Mouse (Mus musculus): Measurements from ENCODE around the gene Fam118a.
"Not testable (repeated sequence)": the region's sequence is repeated elsewhere in the genome, so short reads cannot be mapped to it uniquely, and the experiment has no call there.

Gene Fam118a

GRCm38 (mm10) chr15:85012662-85013054 lies 16.1 kb upstream of the Fam118a start:
- DNase-seq (ENCODE audit: low spot score) = peak; percentile 79

- no peak for DNase-seq (ENCODE audit: low spot score)
Measured at GRCm38 (mm10) chr15:85015771-85016170, 13.0 kb upstream of the Fam118a start.

DNA sequence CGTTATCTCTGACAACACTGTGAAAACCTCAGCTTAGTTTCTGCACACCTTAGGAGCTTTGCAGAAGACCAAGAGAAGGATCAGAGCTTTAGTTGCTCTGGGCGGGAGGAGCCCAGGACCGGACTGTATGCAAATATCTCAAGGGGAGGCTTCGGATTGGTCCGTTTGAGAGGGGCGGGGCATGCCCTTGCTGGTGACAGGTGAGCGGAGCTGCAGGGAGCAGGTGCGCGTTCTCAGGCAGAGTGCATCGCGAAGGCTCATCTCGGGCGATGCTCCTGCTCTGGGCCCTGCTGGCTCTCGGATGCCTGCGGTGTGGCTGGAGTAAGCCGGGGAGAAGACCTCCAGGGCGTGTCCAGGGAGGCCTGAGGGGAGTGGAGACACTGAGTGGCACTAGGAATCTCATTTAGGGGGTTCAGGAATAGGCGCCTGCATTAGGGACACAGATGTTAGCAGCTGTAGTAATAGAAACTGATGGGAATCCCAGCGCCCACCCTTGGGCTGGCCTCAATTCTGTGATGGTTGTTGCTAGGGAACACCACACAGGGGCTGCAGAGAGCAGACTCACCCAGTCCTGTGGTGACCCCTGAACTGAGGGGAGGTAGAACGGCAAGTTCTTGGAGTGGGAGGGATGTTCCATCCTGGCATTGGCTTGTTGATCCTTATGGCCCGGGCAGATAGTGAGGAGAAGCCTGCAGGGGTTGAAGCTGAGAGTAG lies 11.6 kb upstream of the Fam118a start, which contains the start of gene Upk3a:
Gene Upk3a, plus strand, starts transcription at position 191 of the 714 bp plus-strand sequence.
- peak; percentile 83 for DNase-seq (ENCODE audit: low spot score)

GRCm38 (mm10) chr15:85022211-85022610 lies 6.5 kb upstream of the Fam118a start:
- no peak for DNase-seq (ENCODE audit: low spot score)

DNA sequence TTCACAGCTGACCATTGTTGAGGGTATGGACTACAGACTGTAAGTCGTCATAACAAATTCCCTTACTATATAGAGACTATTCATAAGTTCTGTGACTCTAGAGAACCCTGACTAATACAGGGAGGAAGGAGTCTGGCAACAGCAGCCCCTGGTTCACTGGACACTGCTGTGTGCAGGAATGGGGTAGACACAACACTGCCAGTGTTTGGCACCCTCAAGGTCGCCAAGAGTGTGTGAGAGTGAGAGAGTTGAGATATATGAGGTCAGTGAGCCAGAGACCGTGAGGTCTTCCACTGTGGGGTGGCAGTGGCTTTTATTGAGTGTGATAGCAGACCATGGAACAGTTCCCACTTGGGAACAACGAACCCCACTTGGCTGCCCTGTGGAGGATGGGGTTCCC lies 2.6 kb upstream of the Fam118a start:
- DNase-seq (ENCODE audit: low spot score) = no peak

DNA sequence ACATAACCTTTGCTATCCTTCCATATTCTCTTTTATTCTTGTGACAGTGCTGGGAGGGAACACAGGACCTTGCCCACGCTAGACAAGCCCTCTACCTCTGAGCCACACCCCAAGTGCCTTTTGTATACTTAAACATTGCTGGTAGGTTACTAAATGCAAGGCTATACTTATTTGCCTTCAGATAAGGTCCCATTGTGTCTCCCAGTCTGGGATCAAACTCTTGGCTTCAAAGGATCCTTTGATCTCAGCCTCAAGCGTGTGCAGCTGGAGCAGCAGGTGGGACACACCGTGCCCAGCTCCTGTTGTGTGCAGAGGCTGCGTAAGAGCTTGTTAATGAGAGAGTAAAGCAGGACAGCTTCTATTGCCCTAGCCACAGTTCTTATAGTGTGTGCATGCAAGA lies 1.0 kb upstream of the Fam118a start:
- no peak for DNase-seq (ENCODE audit: low spot score)

DNA sequence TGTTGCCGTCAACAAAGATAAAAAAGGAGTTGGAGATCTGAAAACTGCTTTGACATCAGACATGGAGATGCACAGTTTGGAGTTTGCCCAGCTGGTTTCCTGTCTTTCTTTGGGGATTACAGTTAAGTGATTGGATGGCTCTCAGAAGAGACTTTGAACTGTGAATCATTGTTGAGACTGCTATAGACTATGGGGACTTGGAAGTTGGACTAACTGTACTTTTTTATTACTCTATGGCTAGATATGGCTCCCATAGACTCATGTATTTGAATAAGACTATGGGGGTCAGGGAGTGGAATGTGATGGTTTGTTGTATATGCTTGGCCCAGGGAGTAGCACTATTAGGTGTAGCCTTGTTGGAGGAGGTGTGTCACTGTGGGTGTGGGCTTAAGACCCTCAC lies 1.9 kb downstream of the Fam118a start:
- DNase-seq (ENCODE audit: low spot score) = not testable (repeated sequence)

DNA sequence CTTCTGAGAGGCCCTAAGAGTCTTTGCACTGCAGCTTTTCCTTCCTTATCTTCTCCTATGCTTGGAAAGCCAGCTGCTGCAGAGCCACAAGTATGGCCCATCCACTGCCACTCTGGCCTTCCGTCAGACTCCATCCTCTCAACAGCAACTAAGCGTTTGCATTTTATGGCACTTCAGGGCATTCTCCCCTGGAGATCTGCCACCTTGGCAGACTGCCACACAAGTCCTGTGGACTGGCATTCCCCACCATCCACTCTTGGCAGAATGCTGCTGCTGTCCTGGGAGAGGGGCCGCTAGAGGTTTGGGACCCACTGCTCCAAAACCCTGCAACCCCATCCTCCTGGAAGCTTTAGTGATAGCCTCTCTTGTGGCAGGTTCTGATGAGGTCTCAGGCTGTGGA lies 3.1 kb downstream of the Fam118a start:
- no peak for DNase-seq (ENCODE audit: low spot score)

- DNase-seq (ENCODE audit: low spot score) = not testable (repeated sequence)
Measured at GRCm38 (mm10) chr15:85033916-85034315, 5.2 kb downstream of the Fam118a start.

DNA sequence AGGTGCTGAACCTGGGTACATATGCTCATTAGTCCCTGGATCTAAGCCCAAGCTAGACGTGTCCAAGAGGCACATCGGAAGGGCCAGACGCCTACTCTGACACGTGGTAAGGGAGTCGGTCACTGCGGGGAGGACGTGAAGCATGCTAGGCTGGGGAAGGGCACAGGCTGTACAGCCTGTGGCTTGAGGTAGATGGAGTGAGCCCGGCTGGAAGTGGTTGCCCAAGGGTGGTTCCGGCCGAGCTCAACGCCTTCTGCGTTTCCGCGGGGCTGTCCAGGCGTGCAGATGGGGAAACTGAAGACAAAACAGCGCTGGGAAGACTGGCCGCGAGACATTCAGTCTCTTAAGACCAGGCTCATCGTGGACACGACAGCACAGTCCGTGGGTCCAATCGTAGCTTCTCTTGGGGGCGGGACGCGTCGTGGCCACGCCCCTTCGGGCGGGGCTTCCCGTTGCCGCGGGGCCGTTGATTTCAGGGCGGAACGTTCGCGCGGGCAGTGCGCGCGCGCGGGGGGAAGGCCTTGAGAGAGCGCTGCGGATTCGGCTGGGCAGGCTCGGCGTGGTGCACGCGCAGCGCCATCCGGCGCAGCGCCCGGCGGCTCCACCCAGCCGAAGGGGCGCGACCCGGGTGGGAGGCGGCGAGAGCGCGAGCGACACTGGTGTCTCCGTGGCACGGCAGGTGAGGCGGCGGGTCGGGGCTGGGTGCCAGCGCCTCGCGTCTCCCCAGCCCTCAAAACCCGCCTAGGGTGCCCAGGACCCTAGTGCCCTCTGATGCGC lies 8.0 kb downstream of the Fam118a start:
- peak; percentile 96 for DNase-seq (ENCODE audit: low spot score)

- no peak for DNase-seq (ENCODE audit: low spot score)
Measured at GRCm38 (mm10) chr15:85037343-85037690, 8.6 kb downstream of the Fam118a start.

- no peak for DNase-seq (ENCODE audit: low spot score)
Measured at GRCm38 (mm10) chr15:85041546-85042225, 12.9 kb downstream of the Fam118a start.

GRCm38 (mm10) chr15:85042361-85042954 lies 13.7 kb downstream of the Fam118a start:
- peak; percentile 35 for DNase-seq (ENCODE audit: low spot score)

DNA sequence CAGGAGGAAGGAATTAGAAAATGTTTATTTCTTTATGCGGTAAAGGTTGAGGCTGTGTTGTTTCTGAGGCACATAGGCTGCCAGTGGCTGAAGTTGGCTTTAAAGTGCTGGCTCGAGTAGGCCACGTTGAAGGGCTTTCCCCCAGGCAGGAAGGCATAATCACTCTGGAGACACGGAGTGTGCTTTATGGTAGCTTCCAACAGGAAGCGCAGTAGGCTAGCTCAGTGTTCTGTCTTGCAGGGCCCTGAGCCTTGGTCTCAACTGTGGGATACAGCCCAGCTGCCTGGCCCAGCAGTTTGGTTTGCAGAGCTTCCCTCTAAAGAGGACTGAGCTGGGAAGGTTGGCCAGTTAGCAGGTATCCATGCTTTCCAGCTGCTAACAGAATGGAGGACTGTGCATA lies 14.4 kb downstream of the Fam118a start:
- no peak for DNase-seq (ENCODE audit: low spot score)

- no peak for DNase-seq (ENCODE audit: low spot score)
Measured at GRCm38 (mm10) chr15:85043761-85044160, 15.0 kb downstream of the Fam118a start.

DNA sequence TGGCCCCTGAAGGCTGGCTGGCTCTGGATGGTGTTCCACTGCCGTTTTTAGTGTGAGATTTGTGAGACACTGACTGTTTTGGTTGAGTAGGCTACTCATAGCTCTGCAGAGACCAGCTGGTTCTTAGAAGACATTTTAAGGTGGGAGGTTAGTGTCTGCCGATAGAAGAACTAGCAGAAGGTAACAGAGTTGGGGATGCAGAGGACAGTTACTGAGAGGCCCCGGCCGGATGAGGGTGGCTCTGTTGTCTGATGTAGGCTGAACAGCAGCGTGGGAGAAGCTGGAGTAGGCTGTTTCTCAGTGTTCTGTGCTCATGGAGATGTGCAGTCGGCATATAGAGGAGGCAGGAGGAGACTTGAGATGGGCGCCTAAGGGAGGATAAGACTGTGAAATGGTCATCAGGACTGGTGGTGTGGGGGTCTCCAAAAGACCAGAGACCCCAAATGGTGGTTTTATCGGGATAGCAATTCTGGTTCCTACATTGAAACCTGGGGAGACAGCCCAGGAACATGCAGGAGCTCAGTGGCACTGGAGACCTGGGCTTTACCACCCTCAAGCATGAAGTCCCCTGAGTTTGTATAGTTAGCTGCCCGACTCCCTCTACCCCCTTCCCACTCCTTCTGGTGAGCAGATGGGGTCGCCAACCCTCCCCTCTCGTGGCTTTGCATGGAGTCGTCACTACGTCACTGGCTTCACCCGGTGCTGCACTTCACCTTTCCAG lies 17.6 kb downstream of the Fam118a start:
- no peak for DNase-seq (ENCODE audit: low spot score)

DNA sequence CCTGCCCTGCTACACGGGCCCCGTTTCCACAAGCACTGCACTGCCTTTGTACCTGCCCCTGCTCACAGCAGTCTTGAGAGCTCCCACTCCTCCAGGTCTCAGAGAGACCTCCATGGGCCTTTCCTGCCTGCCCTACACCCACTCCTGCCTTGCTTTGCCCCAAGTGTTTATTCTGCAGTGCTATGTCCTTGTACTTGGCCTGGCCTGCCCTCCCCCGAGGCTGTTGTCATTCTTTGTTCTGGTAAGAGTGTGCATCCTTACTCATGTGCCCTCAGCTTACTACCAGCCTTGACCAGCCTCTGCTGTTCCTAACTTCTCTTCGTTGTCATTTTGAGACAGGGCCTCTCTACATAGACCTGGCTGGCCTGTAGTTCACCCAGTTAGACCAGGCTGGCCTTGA lies 19.1 kb downstream of the Fam118a start:
- DNase-seq (ENCODE audit: low spot score) = no peak

GRCm38 (mm10) chr15:85049758-85050157 lies 21.0 kb downstream of the Fam118a start:
- no peak for DNase-seq (ENCODE audit: low spot score)

- DNase-seq (ENCODE audit: low spot score) = no peak
Measured at GRCm38 (mm10) chr15:85054098-85054497, 25.4 kb downstream of the Fam118a start.

DNA sequence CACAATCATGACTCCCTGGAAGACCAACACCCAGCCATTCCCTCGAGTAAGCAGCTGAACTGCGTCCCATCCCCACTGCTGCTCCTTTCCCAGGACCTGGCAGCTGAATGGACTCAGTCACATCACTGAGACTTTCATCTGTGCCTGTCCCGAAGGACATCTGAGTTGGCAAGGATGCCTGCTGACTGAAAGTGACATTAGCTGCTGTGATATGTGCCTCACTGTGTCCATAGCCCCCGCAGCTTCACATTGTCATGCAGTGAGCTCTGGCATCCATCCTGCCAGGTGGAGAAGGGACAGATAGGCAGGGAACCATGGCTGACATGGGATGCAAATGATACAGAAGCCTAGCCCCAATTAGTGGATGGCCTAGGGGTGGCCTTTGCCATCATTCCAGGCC lies 26.4 kb downstream of the Fam118a start:
- no peak for DNase-seq (ENCODE audit: low spot score)

DNA sequence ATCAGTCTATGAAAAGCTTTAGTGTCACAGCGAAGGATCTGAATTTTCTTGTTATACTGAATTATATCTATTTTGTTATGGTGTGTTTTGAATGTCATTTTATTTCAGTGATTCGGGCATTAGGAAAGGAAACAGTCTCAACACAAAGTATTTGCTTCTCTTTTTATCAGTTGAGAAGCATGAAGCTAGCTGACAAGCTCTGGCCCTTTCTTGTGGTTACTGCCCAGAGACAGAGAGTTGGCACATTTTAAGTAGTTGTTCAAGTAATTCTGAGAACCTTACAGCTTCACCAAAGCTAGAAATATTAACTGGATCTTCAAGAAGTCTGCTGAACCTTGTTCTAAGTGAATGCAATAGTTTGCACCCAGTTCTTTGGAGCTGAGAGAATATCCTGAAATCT lies 34.7 kb downstream of the Fam118a start:
- no peak for DNase-seq (ENCODE audit: low spot score)

DNA sequence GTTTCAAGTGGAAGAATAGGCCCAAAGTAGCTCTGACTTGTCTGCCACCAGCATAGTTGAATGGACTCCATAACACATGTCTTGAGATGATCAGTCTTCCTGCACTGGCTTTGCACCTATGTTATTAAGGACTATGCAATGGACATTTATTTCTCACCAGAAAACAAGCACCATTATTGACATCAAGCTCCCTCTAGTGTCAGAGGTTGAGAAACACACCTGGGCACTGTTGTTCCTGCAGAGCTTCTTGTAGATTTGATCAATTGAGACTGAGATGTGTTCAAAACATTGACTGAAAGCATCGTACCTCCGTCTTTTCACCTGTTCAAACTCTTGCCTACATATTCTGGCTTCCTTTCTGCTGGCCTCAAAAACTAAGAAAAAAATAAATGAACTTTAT lies 41.8 kb downstream of the Fam118a start:
- peak; percentile 32 for DNase-seq (ENCODE audit: low spot score)

All from yolk sac, embryonic 10.5 days (tissue).